Mouse (Mus musculus) spleen, adult 2 months (tissue): ENCODE measurements at regions not wholly inside any gene's neighbourhood (a gene's known extent, or its start where the extent isn't known, plus 50 kb on each side); places are given as distances from the start of the nearest gene placed in this dataset.

Experiments
- DNase-seq, 2 experiments: peaks; one replicate each; pipeline versions ENCODE4 v3.0.0 to v3.0.0-alpha.2; 2012 to 2021; ENCODE audit warnings: low spot score in 2 of 2, low read depth in 1 of 2
- H3K27ac ChIP-seq: fragments of 200-500 bp; 2 replicates; pipeline ENCODE4 v1.5.1; 2012; ENCODE audit warnings: low read length, inconsistent platforms; ENCODE audit not compliant: insufficient read depth
- H3K27me3 ChIP-seq: fragments of 200-500 bp; 2 replicates; pipeline ENCODE4 v1.6.1; 2012; ENCODE audit warnings: mild to moderate bottlenecking, moderate library complexity, low read length, inconsistent platforms; ENCODE audit not compliant: control insufficient read depth, insufficient read depth
- H3K36me3 ChIP-seq: fragments of 200-500 bp; 2 replicates; pipeline ENCODE4 v1.6.1; 2012; ENCODE audit warnings: mild to moderate bottlenecking, low read length, inconsistent platforms; ENCODE audit not compliant: control insufficient read depth, insufficient read depth
- H3K4me1 ChIP-seq: fragments of 200-500 bp; 2 replicates; pipeline ENCODE4 v1.6.1; 2011; ENCODE audit warnings: inconsistent platforms; ENCODE audit not compliant: control insufficient read depth, insufficient read depth, insufficient read length
- H3K4me3 ChIP-seq: fragments of 200-500 bp; 2 replicates; pipeline ENCODE4 v1.5.1; 2011; ENCODE audit warnings: mild to moderate bottlenecking, inconsistent platforms; ENCODE audit not compliant: insufficient read depth, insufficient read length; ENCODE audit errors: extremely low read depth
- CTCF ChIP-seq: fragments of 200-500 bp; IDR thresholded peaks from 2 replicates; pipeline ENCODE4 v1.5.1; 2011; ENCODE audit warnings: mild to moderate bottlenecking, inconsistent platforms; ENCODE audit not compliant: insufficient read depth, insufficient read length, insufficient replicate concordance; ENCODE audit errors: extremely low read depth
- POLR2A ChIP-seq: fragments of 200-500 bp; IDR thresholded peaks from 2 replicates; pipeline ENCODE4 v1.6.1; 2011; ENCODE audit warnings: low read depth, low read length, inconsistent platforms
- WGBS: fragments of 180-500 bp; shearing (Covaris S2); methylation state at CpG from one replicate; pipeline ENCODE4 v1.1.7; 2018; 5-methylcytosine and 5-hydroxymethylcytosine counted together

DNA sequence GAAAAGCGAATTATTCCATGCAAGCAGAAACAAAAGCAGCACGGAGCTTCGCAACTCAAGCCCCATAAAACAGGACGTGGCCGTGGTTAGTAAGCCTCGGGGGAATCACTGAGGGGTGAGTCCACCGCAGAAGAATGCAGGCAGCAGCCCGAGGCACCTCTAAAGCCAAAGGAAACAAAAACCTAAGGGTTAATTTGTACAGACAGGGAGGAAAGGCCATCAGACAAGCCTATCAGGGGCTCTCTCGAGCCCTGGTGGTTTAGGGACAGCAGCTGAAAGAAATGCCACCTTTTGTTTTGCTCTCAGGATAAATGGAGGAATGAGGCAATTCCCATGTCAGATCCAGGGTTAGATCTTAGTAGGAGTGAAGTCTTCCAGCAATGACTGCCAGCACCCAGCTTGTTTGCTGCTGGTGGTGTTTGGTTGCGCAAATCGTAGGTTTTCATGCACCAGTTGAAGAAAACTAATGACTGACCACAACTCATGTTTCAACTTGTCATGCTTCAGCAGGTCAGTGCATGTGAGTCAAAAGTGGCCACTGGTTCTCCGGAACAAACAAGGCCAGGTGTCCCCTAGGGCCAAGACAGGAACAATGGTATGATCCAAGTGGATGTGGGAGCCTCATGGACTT is 173.9 kb upstream of the Dapk1 start:
- no peak overlapping the region for H3K27ac ChIP-seq
- H3K4me1 ChIP-seq = no peaks in the 10 kb centered on the region
- no peak overlapping the region for H3K4me3 ChIP-seq
- no peaks in the 10 kb centered on the region for H3K36me3 ChIP-seq
- no peak for TF ChIP-seq CTCF
- TF ChIP-seq POLR2A = no peak
- WGBS = 26% methylated on average over 12 of the region's 12 CpGs
- no peak for DNase-seq
- H3K27me3 ChIP-seq = no peaks in the 10 kb centered on the region

DNA sequence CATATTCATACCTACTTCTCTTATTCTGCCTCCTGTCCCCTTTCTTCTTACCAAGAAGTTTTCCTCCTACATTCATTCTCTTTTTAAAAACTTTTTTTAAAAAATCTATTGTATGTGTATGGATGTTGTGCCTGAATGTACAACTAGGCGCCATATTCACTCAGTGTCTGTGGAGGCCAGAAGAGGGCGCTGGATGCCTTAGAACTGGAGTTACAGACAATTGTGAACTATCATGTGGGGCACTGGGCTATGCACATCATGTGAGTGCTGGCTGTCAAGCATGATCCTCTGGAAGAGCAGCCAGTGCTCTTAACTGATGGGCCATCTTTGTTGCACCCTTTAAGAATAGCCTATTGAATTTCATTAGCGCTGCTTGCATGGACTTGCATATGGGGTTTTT is 172.6 kb upstream of the Dapk1 start:
- no peak overlapping the region for H3K4me3 ChIP-seq
- H3K4me1 ChIP-seq = no peaks in the 10 kb centered on the region
- no peaks in the 10 kb centered on the region for H3K27me3 ChIP-seq
- H3K36me3 ChIP-seq = no peaks in the 10 kb centered on the region
- H3K27ac ChIP-seq = no peak overlapping the region
- WGBS = 81% methylated on average over 3 of the region's 3 CpGs
- no peak for DNase-seq
- TF ChIP-seq POLR2A (no peak), CTCF (no peak)

DNA sequence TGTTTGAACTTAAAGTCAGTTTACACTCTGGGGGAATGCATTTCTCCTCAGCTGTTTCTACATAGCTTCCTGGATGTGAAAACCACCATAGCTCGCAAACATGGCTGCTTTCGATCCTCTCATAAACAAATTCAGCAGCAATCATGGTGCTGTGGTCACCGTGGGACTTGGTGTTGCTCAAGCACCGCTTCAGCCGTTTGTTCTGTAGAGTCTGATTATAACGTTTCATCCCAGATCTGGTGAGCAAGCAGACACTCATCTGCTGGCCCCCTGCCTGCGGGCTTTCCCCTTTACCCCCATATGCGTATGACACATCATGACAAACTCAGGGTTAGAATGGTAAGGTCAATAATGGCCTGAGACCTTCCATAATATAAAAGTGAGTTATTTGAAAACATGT is 170.3 kb upstream of the Dapk1 start:
- WGBS = 87% methylated on average over 8 of the region's 8 CpGs
- no peak for DNase-seq
- no peak overlapping the region for H3K27ac ChIP-seq
- H3K27me3 ChIP-seq = no peaks in the 10 kb centered on the region
- TF ChIP-seq POLR2A = no peak
- TF ChIP-seq CTCF = no peak
- H3K4me3 ChIP-seq = no peak overlapping the region
- H3K4me1 ChIP-seq = no peaks in the 10 kb centered on the region
- no peaks in the 10 kb centered on the region for H3K36me3 ChIP-seq

DNA sequence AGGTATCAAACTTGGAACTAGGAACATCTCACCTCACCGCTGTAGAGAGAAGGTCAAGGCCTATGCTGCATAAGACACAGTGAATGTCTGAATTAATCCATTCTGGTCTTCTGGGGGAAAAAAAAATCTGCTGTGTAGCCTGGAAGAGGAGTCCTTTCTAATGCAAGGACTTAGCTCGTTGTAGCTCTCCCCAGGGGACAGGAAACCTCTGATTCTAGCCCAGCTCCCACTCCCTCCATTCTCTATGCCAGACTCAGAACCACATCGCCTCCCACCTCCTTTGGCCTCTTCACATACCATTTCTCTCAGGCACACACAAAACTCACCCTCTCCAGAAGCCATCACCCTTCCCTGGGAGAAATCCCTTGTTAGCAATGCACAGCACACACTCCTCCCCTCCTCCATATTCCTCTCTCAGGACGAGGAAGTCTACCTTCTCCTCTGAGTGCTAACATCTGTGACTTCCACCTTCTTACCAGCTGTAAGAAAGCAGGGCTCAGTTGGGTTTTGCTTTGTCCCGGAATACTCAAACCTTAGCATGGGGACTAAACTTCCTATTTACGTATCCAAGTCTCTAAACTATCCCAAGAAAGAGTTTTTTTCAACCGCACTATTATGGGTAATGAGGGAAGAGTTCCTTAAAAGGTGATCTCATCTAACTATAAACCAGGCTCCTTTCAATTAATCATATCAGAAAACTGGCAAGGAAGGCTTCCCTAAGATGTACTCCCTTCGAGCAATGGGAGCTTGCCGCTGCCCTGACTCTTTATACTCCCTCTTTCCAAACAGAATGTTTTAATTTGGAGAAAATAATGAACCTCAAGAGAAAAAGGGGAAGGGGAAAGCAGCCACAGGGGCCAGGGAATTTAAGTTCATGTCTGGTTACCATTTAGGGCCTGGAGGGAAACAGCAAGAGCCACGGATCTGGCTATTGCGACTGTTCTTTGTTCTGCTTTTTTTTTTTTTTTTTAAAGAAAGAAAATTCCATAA is 167.2 kb upstream of the Dapk1 start:
- TF ChIP-seq POLR2A (no peak), CTCF (no peak)
- Histone ChIP-seq H3K36me3 (no peaks in the 10 kb centered on the region), H3K4me1 (no peaks in the 10 kb centered on the region), H3K27me3 (no peaks in the 10 kb centered on the region), H3K4me3 (no peak overlapping the region), H3K27ac (no peak overlapping the region)
- WGBS = 63% methylated on average over 11 of the region's 11 CpGs
- DNase-seq = no peak

DNA sequence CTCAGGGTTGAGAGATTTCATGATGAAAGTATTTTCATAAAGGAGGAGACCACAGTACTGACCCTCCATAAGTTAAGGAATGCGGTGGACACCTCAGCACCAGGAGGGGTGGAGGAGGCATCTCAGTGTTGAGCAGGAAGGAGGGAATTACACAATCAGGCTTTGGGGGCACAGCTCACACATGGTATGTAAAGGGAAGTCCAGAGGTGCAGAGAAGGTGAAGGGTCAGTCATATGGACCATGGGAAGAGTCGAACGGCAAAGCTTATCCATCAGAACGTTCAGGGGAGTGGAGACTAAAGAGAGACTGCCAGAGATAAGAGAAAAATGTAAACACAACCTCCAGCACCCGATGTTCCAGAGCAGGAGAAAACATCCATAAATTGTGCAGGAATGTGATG is 166.4 kb upstream of the Dapk1 start:
- H3K4me3 ChIP-seq = no peak overlapping the region
- TF ChIP-seq CTCF = no peak
- TF ChIP-seq POLR2A = no peak
- 58% methylated on average over 5 of the region's 5 CpGs for WGBS
- H3K27ac ChIP-seq = no peak overlapping the region
- H3K27me3 ChIP-seq = no peaks in the 10 kb centered on the region
- no peak for DNase-seq
- no peaks in the 10 kb centered on the region for H3K36me3 ChIP-seq
- H3K4me1 ChIP-seq = no peaks in the 10 kb centered on the region

DNA sequence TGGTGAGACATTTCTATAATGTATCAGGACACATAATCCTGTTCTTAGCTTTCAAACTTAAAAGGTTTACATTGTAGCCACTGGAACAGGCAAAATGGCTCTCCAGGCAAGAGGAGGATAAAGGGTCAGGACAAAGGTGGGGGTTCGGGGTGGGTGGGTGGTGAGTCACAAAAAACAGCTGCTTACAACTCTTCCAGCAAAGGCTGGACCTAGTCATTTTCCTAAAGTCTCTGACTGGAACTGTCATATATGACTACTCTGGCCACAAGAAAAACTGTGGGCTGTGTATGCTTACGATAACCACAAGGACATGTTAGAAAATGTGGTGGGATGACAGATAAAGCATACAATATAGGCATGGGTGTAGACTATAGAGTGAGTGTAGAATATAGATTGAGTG is 163.6 kb upstream of the Dapk1 start:
- 88% methylated on average over 2 of the region's 2 CpGs for WGBS
- Histone ChIP-seq H3K36me3 (no peaks in the 10 kb centered on the region), H3K27ac (no peak overlapping the region), H3K27me3 (no peaks in the 10 kb centered on the region), H3K4me1 (no peaks in the 10 kb centered on the region), H3K4me3 (no peak overlapping the region)
- TF ChIP-seq POLR2A (no peak), CTCF (no peak)
- DNase-seq = no peak

DNA sequence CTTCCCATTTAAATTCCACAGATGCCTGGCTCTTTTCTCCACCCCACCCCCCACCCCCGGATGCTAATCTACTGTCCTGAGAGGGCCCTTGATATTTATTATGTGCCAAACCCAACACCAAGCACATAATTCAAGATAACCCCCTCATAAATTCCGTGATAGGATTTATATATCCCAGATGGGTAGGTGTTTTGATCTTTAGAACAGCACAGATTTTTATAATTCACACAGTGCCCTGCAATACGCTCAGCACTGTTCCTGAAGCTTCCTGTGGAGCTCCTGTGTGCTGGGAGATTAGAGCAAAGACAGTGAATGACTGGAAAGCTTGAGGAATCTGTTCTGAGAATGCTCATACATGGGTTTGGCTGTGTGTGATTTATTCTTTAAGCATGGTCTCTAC is 161.2 kb upstream of the Dapk1 start:
- TF ChIP-seq POLR2A = no peak
- TF ChIP-seq CTCF = no peak
- H3K27ac ChIP-seq = no peak overlapping the region
- WGBS = 43% methylated on average over 3 of the region's 3 CpGs
- H3K4me1 ChIP-seq = no peaks in the 10 kb centered on the region
- H3K36me3 ChIP-seq = no peaks in the 10 kb centered on the region
- H3K27me3 ChIP-seq = no peaks in the 10 kb centered on the region
- no peak overlapping the region for H3K4me3 ChIP-seq
- no peak for DNase-seq
